Comparison of ENCODE assay signal across 8 mouse cellular contexts in the genomic region with DNA sequence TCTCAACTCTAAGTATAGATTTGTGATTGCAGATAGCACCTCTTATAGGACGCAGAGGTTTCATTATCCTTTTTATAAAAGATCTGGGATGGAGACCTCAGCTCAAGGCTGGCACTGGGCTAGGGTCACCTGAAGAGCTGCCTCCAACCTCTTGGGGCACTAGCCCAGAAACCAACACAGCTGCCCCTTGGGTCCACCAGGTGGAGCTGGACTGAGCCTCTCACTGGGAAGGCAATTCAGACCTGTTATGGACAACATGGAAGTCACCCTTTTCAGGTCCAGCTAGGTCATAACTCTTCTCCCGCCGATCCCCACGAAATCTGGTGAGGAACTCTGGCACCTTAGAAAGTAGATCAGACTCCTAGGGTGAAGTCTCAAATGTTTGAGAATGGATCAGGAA.
DNase-seq lines count a peak whose midpoint lies in the region; ATAC-seq and TF ChIP-seq lines count a peak whose summit lies in the region.

No protein-coding gene starts in this region.

- H3K27ac ChIP-seq in bone marrow, adult 2 months (ENCODE audit: control insufficient read depth, insufficient read depth, low read depth, low read length, poor library complexity) = no peak overlapping the region
- no peak overlapping the region for H3K27ac ChIP-seq in olfactory bulb, adult 2 months (ENCODE audit: insufficient read depth, low read depth, low read length)
- no peak overlapping the region for H3K27ac ChIP-seq in forebrain, embryonic 10.5 days

- ATAC-seq in erythroblast, adult 5-6 weeks (replicated peaks; ENCODE audit: low FRiP score, poor library complexity, severe bottlenecking) = no peak

- H3K36me3 ChIP-seq in forebrain, embryonic 10.5 days (replicated peaks) = peaks cover 61% of the 10 kb centered on the region

- H3K4me3 ChIP-seq in bone marrow, adult 2 months (replicated peaks; ENCODE audit: control insufficient read depth, low read depth, low read length) = no peak overlapping the region
- H3K4me3 ChIP-seq in olfactory bulb, adult 2 months (ENCODE audit: insufficient read depth, low read depth, low read length) = no peak overlapping the region
- H3K4me3 ChIP-seq in forebrain, embryonic 10.5 days = no peak overlapping the region

- peak; percentile 63 for TF ChIP-seq CTCF in bone marrow, adult 2 months (IDR thresholded peaks at IDR 0.05; ENCODE audit: control insufficient read depth, insufficient read depth, low read length)
- TF ChIP-seq CTCF in olfactory bulb, adult 2 months (IDR thresholded peaks at IDR 0.05; ENCODE audit: insufficient read depth, low read depth, low read length) = peak; percentile 42; the same call in 1 of the 2 replicates

- H3K27me3 ChIP-seq in forebrain, embryonic 10.5 days (ENCODE audit: poor library complexity, severe bottlenecking) = no peaks in the 10 kb centered on the region

- 71% methylated on average over 4 of the region's 4 CpGs for WGBS in bone marrow, adult 2 months
- 90% methylated on average over 4 of the region's 4 CpGs for WGBS in olfactory bulb, adult 2 months
- 95% methylated on average over 4 of the region's 4 CpGs for WGBS in forebrain, embryonic 10.5 days

- peak; percentile 45 to 46 for DNase-seq in heart, adult 18-20 months
- DNase-seq in heart, postnatal 25 days (ENCODE audit: low spot score) = no peak
- peak; percentile 66 for DNase-seq in 416B (ENCODE audit: low read depth)
- peak; percentile 25 to 43 for DNase-seq in heart, postnatal 36 days
- DNase-seq in forebrain, embryonic 10.5 days (ENCODE audit: extremely low spot score, low spot score) = no peak

- TF ChIP-seq POLR2A in bone marrow, adult 2 months (IDR thresholded peaks at IDR 0.05; ENCODE audit: borderline replicate concordance, control insufficient read depth, low read depth, low read length) = no peak
- no peak for TF ChIP-seq POLR2A in olfactory bulb, adult 2 months (IDR thresholded peaks at IDR 0.05; ENCODE audit: insufficient read depth, low read depth, low read length)

- intact Hi-C loops in heart, postnatal 25 days (cut with DNase I) = loop anchor here (2.0 kb wide), 1 partner anchor 114 kb away; no protein-coding TSS in a partner anchor
- intact Hi-C loops in heart, postnatal 36 days (cut with DNase I) = loop anchor here (1.0 kb wide), 1 partner anchor 115 kb away; no protein-coding TSS in a partner anchor

- H3K4me1 ChIP-seq in bone marrow, adult 2 months (ENCODE audit: control insufficient read depth, insufficient read depth, low read length) = no peaks in the 10 kb centered on the region; the same call in 1 of the 2 replicates
- no peaks in the 10 kb centered on the region for H3K4me1 ChIP-seq in olfactory bulb, adult 2 months (ENCODE audit: control insufficient read depth, insufficient read depth, low read length)
- no peaks in the 10 kb centered on the region for H3K4me1 ChIP-seq in forebrain, embryonic 10.5 days

- H3K9me3 ChIP-seq in forebrain, embryonic 10.5 days = no peaks in the 10 kb centered on the region

Comparison
In these comparisons a context has a peak if more than half of its experiments do, and no peak if none do; other contexts are left out.
1. DNase-seq: peak in heart, adult 18-20 months (2 of 2), 416B (single experiment) and heart, postnatal 36 days (2 of 2); none in heart, postnatal 25 days (single experiment) and forebrain, embryonic 10.5 days (single experiment).